Mouse (Mus musculus) layer of hippocampus, adult 2 months (tissue): Measurements from ENCODE around the gene Prickle3. TPM values are rescaled to one million over a fixed set of nuclear protein-coding genes. Genes with fewer than 3 reads are reported as not detected.

Source experiments
- DNase-seq, 2 experiments: peaks; one replicate each; pipeline ENCODE4 v3.0.0; 2022; ENCODE audit warnings: low spot score in 2 of 2
- H3K27ac ChIP-seq: fragments of 200-600 bp; 2 replicates; pipeline ENCODE4 v1.8.1; 2022
- H3K4me3 ChIP-seq: fragments of 200-600 bp; 2 replicates; pipeline ENCODE4 v1.8.1; 2022; ENCODE audit warnings: mild to moderate bottlenecking
- CTCF ChIP-seq: fragments of 200-600 bp; conservative IDR thresholded peaks from 2 replicates; pipeline ENCODE4 v1.8.1; 2022; ENCODE audit warnings: antibody characterized with exemption, mild to moderate bottlenecking, moderate library complexity
- total RNA-seq, 2 experiments: library from RNA; stranded (reverse); gene quantifications; 2 replicates each; pipeline ENCODE4 v1.2.3; 2021

Gene Prickle3
- total RNA-seq, 2 experiments from 2014 or later, result 1.0 to 1.1 TPM

GRCm38 (mm10) chrX:7658031-7658784, 1.1 kb downstream of the Prickle3 start:
- Histone ChIP-seq H3K4me3 (no peak overlapping the region; the same call in 1 of the 2 replicates), H3K27ac (no peak overlapping the region)
- TF ChIP-seq CTCF, result no peak
- no peak for DNase-seq

GRCm38 (mm10) chrX:7658785-7659589, 1.9 kb downstream of the Prickle3 start:
- DNase-seq, result no peak
- no peak overlapping the region for H3K27ac ChIP-seq
- H3K4me3 ChIP-seq, result no peak overlapping the region
- TF ChIP-seq CTCF, result no peak

- no peak overlapping the region for H3K4me3 ChIP-seq
- no peak for TF ChIP-seq CTCF
- H3K27ac ChIP-seq, result no peak overlapping the region
- no peak for DNase-seq
These were observed 4.0 kb downstream of the Prickle3 start for GRCm38 (mm10) chrX:7661086-7661485.

- DNase-seq, result no peak
- no peak for TF ChIP-seq CTCF
- H3K27ac ChIP-seq, result no peak overlapping the region
- H3K4me3 ChIP-seq, result no peak overlapping the region
These were observed 5.9 kb downstream of the Prickle3 start for GRCm38 (mm10) chrX:7662936-7663335.

GRCm38 (mm10) chrX:7664791-7665190, 7.7 kb downstream of the Prickle3 start:
- no peak overlapping the region for H3K4me3 ChIP-seq
- no peak for TF ChIP-seq CTCF
- DNase-seq, result no peak
- H3K27ac ChIP-seq, result no peak overlapping the region

DNA sequence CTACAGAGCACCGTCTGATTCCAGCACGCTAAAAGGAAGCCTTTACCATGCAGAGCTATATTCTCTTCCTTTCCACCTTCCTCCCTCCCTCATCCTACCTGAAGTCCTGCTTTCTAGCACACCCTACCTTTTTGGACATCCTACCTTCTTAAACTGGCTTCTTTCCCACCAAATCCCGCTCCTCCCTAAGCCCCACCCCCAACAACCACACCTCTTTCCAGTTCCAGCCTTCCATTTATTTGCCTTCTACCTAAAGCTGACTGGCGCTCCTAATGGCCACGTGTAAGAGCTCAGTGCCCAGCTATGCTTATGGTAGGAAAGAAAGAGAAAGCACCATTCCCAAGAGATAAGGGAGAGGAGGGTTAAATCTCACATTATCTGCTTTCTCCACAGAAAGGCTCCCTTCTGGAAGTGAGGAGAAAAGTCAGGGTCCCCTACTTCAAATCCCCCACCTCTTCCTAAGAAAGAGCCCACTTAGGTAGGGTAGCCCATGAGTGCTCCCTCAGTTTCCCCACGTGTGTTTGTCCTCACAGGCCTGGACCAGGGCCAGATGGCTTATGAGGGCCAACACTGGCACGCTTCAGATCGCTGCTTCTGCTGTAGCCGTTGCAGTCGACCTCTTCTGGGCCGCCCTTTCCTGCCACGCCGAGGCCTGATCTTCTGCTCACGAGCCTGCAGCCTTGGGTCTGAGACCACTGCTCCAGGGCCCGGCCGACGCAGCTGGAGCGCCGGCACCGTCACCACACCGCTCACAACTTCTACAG, 8.9 kb downstream of the Prickle3 start:
- Histone ChIP-seq H3K4me3 (no peak overlapping the region), H3K27ac (no peak overlapping the region)
- DNase-seq, result no peak
- TF ChIP-seq CTCF, result no peak

DNA sequence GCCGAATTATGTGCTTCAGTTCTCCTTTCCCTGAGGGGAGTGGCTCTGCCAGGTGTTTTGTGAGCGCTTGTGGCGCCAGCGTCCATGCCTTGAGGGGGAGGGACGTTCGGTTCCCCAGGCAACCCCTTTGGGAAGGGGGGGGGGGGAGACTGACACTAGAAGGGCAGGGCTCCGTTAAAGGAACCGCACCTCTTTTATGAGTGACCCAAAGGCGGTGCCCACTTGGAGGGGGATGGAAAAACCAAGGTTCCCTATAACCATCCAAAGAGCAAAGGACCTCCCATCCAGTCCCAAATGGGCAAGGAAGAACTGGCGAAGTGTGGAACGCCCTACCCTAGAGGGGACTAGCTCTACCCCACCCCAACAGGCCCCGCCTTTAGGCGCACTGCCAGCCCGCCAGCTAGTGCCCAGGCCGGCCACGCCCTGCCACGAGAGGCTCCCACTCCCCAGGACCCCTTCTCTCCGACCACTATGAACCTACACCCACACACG, 13.4 kb downstream of the Prickle3 start:
- 0 out of 2 replicates have a peak overlapping the region, but pooled peaks have one; percentile 48 for H3K27ac ChIP-seq
- H3K4me3 ChIP-seq, result peak overlapping the region; percentile 50
- TF ChIP-seq CTCF, result no peak
- DNase-seq, result peak in 1 of 2 experiments; percentile 17

DNA sequence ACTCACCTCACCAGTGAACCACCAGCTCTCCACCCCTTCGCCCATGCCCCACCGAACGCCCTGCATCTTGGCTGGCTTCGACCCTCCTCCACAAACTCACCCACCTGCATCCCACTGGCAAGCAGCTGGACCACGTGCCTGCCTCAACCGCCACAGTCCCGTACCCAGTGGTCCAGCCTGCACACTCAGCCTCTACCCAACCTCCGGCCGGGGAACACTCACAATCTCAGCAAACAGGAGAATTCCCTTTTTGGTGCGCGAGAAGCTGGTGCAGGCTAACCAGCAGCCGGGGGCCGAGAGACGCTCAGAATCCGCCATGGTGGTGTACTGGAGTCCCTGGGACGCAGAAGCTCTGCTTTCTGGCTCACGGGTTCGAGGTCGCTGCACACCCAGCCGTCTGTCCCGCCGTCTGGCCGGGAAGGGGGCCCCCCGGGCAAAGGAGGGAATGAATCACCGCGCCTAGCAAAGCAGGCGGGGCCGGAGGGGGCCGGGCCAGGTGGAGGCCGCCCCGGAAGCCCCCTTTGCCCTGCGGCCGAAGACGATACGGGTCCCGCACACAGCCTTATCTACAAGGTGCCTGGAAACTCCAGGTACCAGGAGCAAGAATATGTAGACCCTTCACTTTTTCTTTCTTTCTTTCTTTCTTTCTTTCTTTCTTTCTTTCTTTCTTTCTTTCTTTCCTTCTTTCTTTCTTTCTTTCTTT, 14.0 kb downstream of the Prickle3 start, which contains the start of gene Plp2:
Gene Plp2, minus strand, starts transcription at position 470 of the 703 bp plus-strand sequence.
- DNase-seq, result peak in 1 of 2 experiments; percentile 11
- peak within 1 kb of the TSS; percentile 48; the same call in 1 of the 2 replicates for H3K27ac ChIP-seq
- TF ChIP-seq CTCF, result no peak
- peak within 1 kb of the TSS; percentile 50 for H3K4me3 ChIP-seq

- no peak overlapping the region for H3K27ac ChIP-seq
- no peak for TF ChIP-seq CTCF
- H3K4me3 ChIP-seq, result no peak overlapping the region
- DNase-seq, result no peak
These were observed 15.7 kb downstream of the Prickle3 start for GRCm38 (mm10) chrX:7672739-7673138.

DNA sequence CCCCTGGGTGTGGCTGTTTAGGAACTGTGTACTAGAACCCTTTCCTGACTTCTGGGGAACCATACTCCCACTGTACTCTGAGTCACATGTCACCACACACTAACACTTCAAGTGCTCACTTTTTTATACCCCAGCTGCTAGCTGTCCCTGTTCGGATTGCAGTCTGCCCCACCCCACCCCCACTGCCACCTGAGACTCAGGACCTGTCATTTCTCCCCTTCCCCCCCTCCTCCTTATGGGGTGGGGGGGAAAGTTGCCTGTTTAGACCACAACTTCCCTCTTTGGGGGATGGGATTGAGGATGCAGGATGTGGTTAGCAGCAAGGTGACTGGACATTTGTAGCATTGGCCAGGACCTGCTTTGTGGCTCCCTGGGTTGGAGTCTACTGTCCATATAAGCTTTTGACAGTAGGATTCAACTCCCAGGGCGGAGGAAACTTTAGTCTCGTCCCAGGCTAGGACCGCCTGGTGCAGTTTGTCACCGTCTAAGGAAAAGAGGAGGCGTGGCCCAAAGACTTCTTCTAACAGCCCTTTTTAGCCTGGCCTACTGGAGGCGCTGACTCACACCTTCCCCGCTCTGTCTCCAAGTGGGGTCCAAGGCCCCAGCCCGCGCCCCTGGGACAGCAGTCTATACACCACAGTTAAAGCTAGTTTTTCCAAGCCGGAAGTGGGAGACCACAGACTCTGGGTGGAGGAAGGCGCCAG, 16.7 kb downstream of the Prickle3 start:
- no peak for TF ChIP-seq CTCF
- no peak for DNase-seq
- H3K27ac ChIP-seq, result no peak overlapping the region
- no peak overlapping the region for H3K4me3 ChIP-seq

GRCm38 (mm10) chrX:7674284-7675000, 17.4 kb downstream of the Prickle3 start:
- DNase-seq, result no peak
- Histone ChIP-seq H3K27ac (no peak overlapping the region), H3K4me3 (peak overlapping the region; percentile 40)
- TF ChIP-seq CTCF, result no peak
